Mouse (Mus musculus) intestine, embryonic 15.5 days (tissue): ENCODE results near the gene Tpm3-rs7. TPM values are rescaled to one million over a fixed set of nuclear protein-coding genes. Genes with fewer than 3 reads are reported as not detected.
"Not testable (repeated sequence)": the region's sequence is repeated elsewhere in the genome, so short reads cannot be mapped to it uniquely, and the experiment has no call there.

Source experiments
- ATAC-seq: fragments of 200-750 bp; cut with Nextera tagmentation; 2 replicates; pipeline ENCODE4 v1.8.0; 2017; ENCODE audit warnings: moderate TSS enrichment, moderate library complexity
- H3K27ac ChIP-seq: fragments of 300-500 bp; sonication (generic); 2 replicates; pipeline ENCODE4 v1.5.1; 2015; ENCODE audit warnings: mild to moderate bottlenecking, inconsistent platforms
- H3K27me3 ChIP-seq: fragments of 300-500 bp; sonication (generic); replicated peaks from 2 replicates; pipeline ENCODE4 v1.6.1; 2015; ENCODE audit warnings: inconsistent platforms
- H3K36me3 ChIP-seq: fragments of 300-500 bp; sonication (generic); 2 replicates; pipeline ENCODE4 v1.6.1; 2015; ENCODE audit warnings: inconsistent platforms
- H3K4me1 ChIP-seq: fragments of 300-500 bp; sonication (generic); replicated peaks from 2 replicates; pipeline ENCODE4 v1.6.1; 2015; ENCODE audit warnings: inconsistent platforms
- H3K4me2 ChIP-seq: fragments of 300-500 bp; sonication (generic); replicated peaks from 2 replicates; pipeline ENCODE4 v1.6.1; 2015; ENCODE audit warnings: mild to moderate bottlenecking, inconsistent platforms
- H3K4me3 ChIP-seq: fragments of 300-500 bp; sonication (generic); replicated peaks from 2 replicates; pipeline ENCODE4 v1.5.1; 2015; ENCODE audit warnings: inconsistent platforms
- H3K9ac ChIP-seq: fragments of 300-500 bp; sonication (generic); 2 replicates; pipeline ENCODE4 v1.6.1; 2015; ENCODE audit warnings: inconsistent platforms
- H3K9me3 ChIP-seq: fragments of 300-500 bp; sonication (generic); 2 replicates; pipeline ENCODE4 v1.6.1; 2016; ENCODE audit warnings: inconsistent platforms
- WGBS: fragments of 180-500 bp; shearing (Covaris S2); methylation state at CpG from one replicate; pipeline ENCODE4 v1.1.7; 2015; 5-methylcytosine and 5-hydroxymethylcytosine counted together
- polyA plus RNA-seq: library from polyadenylated mRNA; unstranded; fragments of >200 nt; fragmentation: Nextera tagmentation; extraction: Ambion mirVana; gene quantifications from 2 replicates; pipeline ENCODE4 v1.2.1, GENCODE M21; 2015

The Tpm3-rs7 gene
- polyA plus RNA-seq = 7.7 and 9.1 TPM in 2 replicates

DNA sequence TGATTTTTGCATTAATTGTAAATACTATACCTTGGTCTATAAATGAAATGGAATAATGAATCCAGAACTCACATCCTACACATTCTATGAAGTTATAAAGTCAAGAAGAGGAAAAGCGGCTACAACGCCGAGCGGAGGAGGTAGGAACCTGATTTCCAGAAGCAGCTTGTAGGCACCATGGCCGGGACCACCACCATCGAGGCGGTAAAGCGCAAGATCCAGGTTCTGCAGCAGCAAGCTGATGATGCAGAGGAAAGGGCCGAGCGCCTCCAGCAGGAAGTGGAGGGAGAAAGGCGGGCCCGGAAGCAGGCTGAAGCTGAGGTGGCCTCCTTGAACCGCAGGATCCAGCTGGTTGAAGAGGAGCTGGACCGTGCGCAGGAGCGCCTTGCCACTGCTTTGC, at the start of gene Tpm3-rs7:
Gene Tpm3-rs7, plus strand, starts transcription at position 110 of the 400 bp plus-strand sequence.
- H3K27ac ChIP-seq, H3K27me3 ChIP-seq, ATAC-seq, H3K4me1 ChIP-seq, H3K4me2 ChIP-seq, H3K9ac ChIP-seq, H3K4me3 ChIP-seq, H3K36me3 ChIP-seq, H3K9me3 ChIP-seq: not testable (repeated sequence)
- 95% methylated on average over 16 of the region's 16 CpGs for WGBS

DNA sequence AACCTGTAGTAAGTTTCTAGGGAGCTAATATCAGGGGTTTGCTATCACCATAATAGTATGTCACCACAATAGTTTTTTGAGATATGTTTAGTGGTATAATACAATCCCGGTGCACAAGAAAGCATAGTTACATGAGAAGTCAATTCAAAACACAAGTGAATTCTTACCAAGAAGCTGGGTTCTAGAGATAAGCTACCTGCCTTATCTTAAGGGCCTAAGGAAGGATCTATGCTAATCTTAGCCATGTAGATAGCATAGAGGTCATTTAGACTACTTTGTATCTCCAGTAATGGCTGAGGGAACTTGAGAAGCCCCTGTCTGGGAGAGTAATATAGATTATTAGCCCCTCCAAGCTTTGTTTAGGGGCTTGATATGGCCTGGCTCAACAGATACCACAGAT, 2.6 kb downstream of the Tpm3-rs7 start:
- H3K9ac ChIP-seq = no peak overlapping the region
- H3K4me2 ChIP-seq = no peak overlapping the region
- H3K9me3 ChIP-seq = no peaks in the 10 kb centered on the region
- no peak for ATAC-seq
- no peaks in the 10 kb centered on the region for H3K4me1 ChIP-seq
- no peak overlapping the region for H3K4me3 ChIP-seq
- no peak overlapping the region for H3K27ac ChIP-seq
- no peaks in the 10 kb centered on the region for H3K27me3 ChIP-seq
- H3K36me3 ChIP-seq = no peaks in the 10 kb centered on the region
- 83% methylated on average over 1 of the region's 1 CpGs for WGBS

DNA sequence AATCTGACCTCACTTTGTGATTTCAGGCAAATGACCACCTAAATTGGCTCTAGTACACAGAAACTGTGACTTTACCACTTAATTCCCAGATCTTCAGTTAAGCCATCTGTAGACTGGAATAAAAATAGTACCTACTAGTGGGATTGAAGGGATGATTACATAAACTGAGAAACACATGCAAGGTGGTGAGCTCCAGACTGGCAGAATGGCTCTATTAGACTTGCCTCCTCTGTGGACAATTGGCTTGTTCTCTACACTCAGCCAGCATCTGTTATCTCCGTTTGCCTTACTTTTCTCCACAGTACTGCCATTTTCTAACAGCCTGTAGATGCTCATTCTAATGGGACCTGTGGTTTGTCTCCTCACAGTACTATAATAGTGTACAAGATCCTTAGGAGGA, 49.0 kb downstream of the Tpm3-rs7 start:
- Histone ChIP-seq H3K27me3 (no peaks in the 10 kb centered on the region), H3K9ac (no peak overlapping the region), H3K27ac (no peak overlapping the region), H3K4me3 (no peak overlapping the region), H3K36me3 (no peaks in the 10 kb centered on the region), H3K9me3 (no peaks in the 10 kb centered on the region), H3K4me1 (no peaks in the 10 kb centered on the region), H3K4me2 (no peak overlapping the region)
- no peak for ATAC-seq
- 65% methylated on average over 1 of the region's 1 CpGs for WGBS
